Mouse (Mus musculus): Measurements from ENCODE around the gene Phkb. TPM values are rescaled to one million over a fixed set of nuclear protein-coding genes. Genes with fewer than 3 reads are reported as not detected.

Gene Phkb
- polyA plus RNA-seq, 1 experiment: 7.4 TPM

DNA sequence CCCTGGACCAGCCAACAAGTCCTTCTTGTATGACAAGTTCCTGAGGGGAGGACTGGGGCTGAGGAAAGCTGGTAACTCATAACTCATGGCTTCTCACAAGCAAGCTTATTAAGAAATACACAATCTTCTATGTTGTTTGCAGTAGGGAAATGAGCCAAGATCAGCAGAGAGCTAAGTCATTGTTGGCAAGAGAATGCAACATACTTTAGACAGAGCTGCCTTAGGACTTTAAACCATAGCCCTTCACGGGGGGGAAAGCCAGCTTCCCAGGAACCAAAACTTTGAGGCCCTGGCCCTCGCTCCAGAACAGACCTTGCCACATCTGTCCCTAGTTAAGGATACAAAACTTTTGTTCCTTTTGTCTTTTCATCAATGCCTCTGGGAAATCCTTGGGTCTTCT, 30.9 kb downstream of the Phkb start:
- Histone ChIP-seq H3K4me1 (replicated peaks; ENCODE audit: control insufficient read depth, insufficient read depth, low read length) (no peaks in the 10 kb centered on the region), H3K27me3 (ENCODE audit: control insufficient read depth, insufficient read depth, low read length) (no peaks in the 10 kb centered on the region), H3K4me3 (ENCODE audit: control insufficient read depth, insufficient read depth, low read length) (no peak overlapping the region), H3K36me3 (ENCODE audit: control insufficient read depth, insufficient read depth, low read length) (no peaks in the 10 kb centered on the region), H3K27ac (ENCODE audit: control insufficient read depth, insufficient read depth, low read length) (no peak overlapping the region)
- 85% methylated on average over 2 of the region's 2 CpGs for WGBS
- no peak for TF ChIP-seq CTCF (IDR thresholded peaks at IDR 0.05; ENCODE audit: borderline replicate concordance, control insufficient read depth, extremely low read depth, insufficient read depth, low read length, poor library complexity)
- no peak for TF ChIP-seq POLR2A (IDR thresholded peaks at IDR 0.05; ENCODE audit: control insufficient read depth, extremely low read depth, insufficient read depth, low read length, poor library complexity)
- DNase-seq: no peak

DNA sequence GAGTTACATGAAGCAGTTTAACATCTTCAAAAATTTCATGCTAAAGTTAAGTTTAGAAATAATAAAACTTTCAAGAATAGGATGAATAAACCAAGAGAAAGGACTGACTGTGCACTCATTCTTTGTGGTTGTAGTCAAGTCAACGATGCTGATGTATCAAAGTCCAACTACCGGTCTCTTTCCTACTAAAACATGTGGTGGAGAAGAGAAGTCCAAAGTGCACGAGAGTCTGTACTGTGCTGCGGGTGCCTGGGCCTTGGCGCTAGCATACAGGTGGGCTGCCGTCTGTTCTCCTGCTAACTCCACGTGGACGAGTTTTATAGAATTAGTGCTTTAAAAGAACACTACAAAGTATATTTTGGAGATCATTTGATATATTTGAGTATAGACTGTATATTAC, 37.2 kb downstream of the Phkb start:
- Histone ChIP-seq H3K4me3 (ENCODE audit: control insufficient read depth, insufficient read depth, low read length) (no peak overlapping the region), H3K36me3 (ENCODE audit: control insufficient read depth, insufficient read depth, low read length) (no peaks in the 10 kb centered on the region), H3K27ac (ENCODE audit: control insufficient read depth, insufficient read depth, low read length) (no peak overlapping the region), H3K4me1 (replicated peaks; ENCODE audit: control insufficient read depth, insufficient read depth, low read length) (no peaks in the 10 kb centered on the region), H3K27me3 (ENCODE audit: control insufficient read depth, insufficient read depth, low read length) (no peaks in the 10 kb centered on the region)
- DNase-seq: no peak
- TF ChIP-seq POLR2A (IDR thresholded peaks at IDR 0.05; ENCODE audit: control insufficient read depth, extremely low read depth, insufficient read depth, low read length, poor library complexity) (no peak), CTCF (IDR thresholded peaks at IDR 0.05; ENCODE audit: borderline replicate concordance, control insufficient read depth, extremely low read depth, insufficient read depth, low read length, poor library complexity) (no peak)
- 96% methylated on average over 8 of the region's 8 CpGs for WGBS

DNA sequence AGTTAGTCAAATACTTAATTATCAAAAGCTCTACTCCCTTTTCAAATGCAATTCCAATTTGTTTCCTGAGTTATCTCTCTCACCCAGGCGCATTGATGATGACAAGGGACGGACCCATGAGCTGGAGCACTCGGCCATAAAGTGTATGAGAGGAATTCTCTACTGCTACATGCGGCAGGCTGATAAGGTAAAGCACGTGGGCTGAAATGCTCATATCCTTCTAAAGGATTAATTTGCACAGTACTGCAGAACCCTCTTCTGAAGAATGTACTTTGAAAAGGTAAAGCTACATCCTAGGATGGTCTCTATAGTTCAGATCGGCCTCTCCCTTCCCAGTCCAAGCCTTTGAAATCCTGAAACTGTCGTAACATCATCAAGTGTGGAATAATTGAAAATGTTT, 38.9 kb downstream of the Phkb start:
- Histone ChIP-seq H3K4me1 (replicated peaks; ENCODE audit: control insufficient read depth, insufficient read depth, low read length) (no peaks in the 10 kb centered on the region), H3K27ac (ENCODE audit: control insufficient read depth, insufficient read depth, low read length) (no peak overlapping the region), H3K27me3 (ENCODE audit: control insufficient read depth, insufficient read depth, low read length) (no peaks in the 10 kb centered on the region), H3K4me3 (ENCODE audit: control insufficient read depth, insufficient read depth, low read length) (no peak overlapping the region), H3K36me3 (ENCODE audit: control insufficient read depth, insufficient read depth, low read length) (no peaks in the 10 kb centered on the region)
- 96% methylated on average over 7 of the region's 7 CpGs for WGBS
- DNase-seq: no peak
- TF ChIP-seq POLR2A (IDR thresholded peaks at IDR 0.05; ENCODE audit: control insufficient read depth, extremely low read depth, insufficient read depth, low read length, poor library complexity) (no peak), CTCF (IDR thresholded peaks at IDR 0.05; ENCODE audit: borderline replicate concordance, control insufficient read depth, extremely low read depth, insufficient read depth, low read length, poor library complexity) (no peak)

- no peak for DNase-seq
- WGBS: 96% methylated on average over 3 of the region's 3 CpGs
- Histone ChIP-seq H3K4me1 (replicated peaks; ENCODE audit: control insufficient read depth, insufficient read depth, low read length) (no peaks in the 10 kb centered on the region), H3K27me3 (ENCODE audit: control insufficient read depth, insufficient read depth, low read length) (no peaks in the 10 kb centered on the region), H3K36me3 (ENCODE audit: control insufficient read depth, insufficient read depth, low read length) (no peaks in the 10 kb centered on the region), H3K4me3 (ENCODE audit: control insufficient read depth, insufficient read depth, low read length) (no peak overlapping the region), H3K27ac (ENCODE audit: control insufficient read depth, insufficient read depth, low read length) (no peak overlapping the region)
- TF ChIP-seq CTCF (IDR thresholded peaks at IDR 0.05; ENCODE audit: borderline replicate concordance, control insufficient read depth, extremely low read depth, insufficient read depth, low read length, poor library complexity) (no peak), POLR2A (IDR thresholded peaks at IDR 0.05; ENCODE audit: control insufficient read depth, extremely low read depth, insufficient read depth, low read length, poor library complexity) (no peak)
Measured at GRCm38 (mm10) chr8:85884811-85885210, 44.1 kb downstream of the Phkb start.

- no peak for DNase-seq
- H3K27ac ChIP-seq (ENCODE audit: control insufficient read depth, insufficient read depth, low read length): no peak overlapping the region
- TF ChIP-seq CTCF (IDR thresholded peaks at IDR 0.05; ENCODE audit: borderline replicate concordance, control insufficient read depth, extremely low read depth, insufficient read depth, low read length, poor library complexity): no peak
- TF ChIP-seq POLR2A (IDR thresholded peaks at IDR 0.05; ENCODE audit: control insufficient read depth, extremely low read depth, insufficient read depth, low read length, poor library complexity): no peak
- H3K27me3 ChIP-seq (ENCODE audit: control insufficient read depth, insufficient read depth, low read length): no peaks in the 10 kb centered on the region
- no peaks in the 10 kb centered on the region for H3K36me3 ChIP-seq (ENCODE audit: control insufficient read depth, insufficient read depth, low read length)
- no peaks in the 10 kb centered on the region for H3K4me1 ChIP-seq (replicated peaks; ENCODE audit: control insufficient read depth, insufficient read depth, low read length)
- WGBS: 100% methylated on average over 2 of the region's 2 CpGs
- no peak overlapping the region for H3K4me3 ChIP-seq (ENCODE audit: control insufficient read depth, insufficient read depth, low read length)
Measured at GRCm38 (mm10) chr8:85897636-85898035, 56.9 kb downstream of the Phkb start.

GRCm38 (mm10) chr8:85924991-85925390, 84.2 kb downstream of the Phkb start:
- H3K4me1 ChIP-seq (replicated peaks; ENCODE audit: control insufficient read depth, insufficient read depth, low read length): no peaks in the 10 kb centered on the region
- no peak for DNase-seq
- H3K4me3 ChIP-seq (ENCODE audit: control insufficient read depth, insufficient read depth, low read length): no peak overlapping the region
- TF ChIP-seq POLR2A (IDR thresholded peaks at IDR 0.05; ENCODE audit: control insufficient read depth, extremely low read depth, insufficient read depth, low read length, poor library complexity) (no peak), CTCF (IDR thresholded peaks at IDR 0.05; ENCODE audit: borderline replicate concordance, control insufficient read depth, extremely low read depth, insufficient read depth, low read length, poor library complexity) (no peak)
- H3K27me3 ChIP-seq (ENCODE audit: control insufficient read depth, insufficient read depth, low read length): no peaks in the 10 kb centered on the region
- H3K27ac ChIP-seq (ENCODE audit: control insufficient read depth, insufficient read depth, low read length): no peak overlapping the region
- H3K36me3 ChIP-seq (ENCODE audit: control insufficient read depth, insufficient read depth, low read length): no peaks in the 10 kb centered on the region

GRCm38 (mm10) chr8:85925574-85925973, 84.8 kb downstream of the Phkb start:
- Histone ChIP-seq H3K27ac (ENCODE audit: control insufficient read depth, insufficient read depth, low read length) (no peak overlapping the region), H3K4me3 (ENCODE audit: control insufficient read depth, insufficient read depth, low read length) (no peak overlapping the region), H3K27me3 (ENCODE audit: control insufficient read depth, insufficient read depth, low read length) (no peaks in the 10 kb centered on the region), H3K36me3 (ENCODE audit: control insufficient read depth, insufficient read depth, low read length) (no peaks in the 10 kb centered on the region), H3K4me1 (replicated peaks; ENCODE audit: control insufficient read depth, insufficient read depth, low read length) (no peaks in the 10 kb centered on the region)
- WGBS: 100% methylated on average over 1 of the region's 1 CpGs
- TF ChIP-seq POLR2A (IDR thresholded peaks at IDR 0.05; ENCODE audit: control insufficient read depth, extremely low read depth, insufficient read depth, low read length, poor library complexity) (no peak), CTCF (IDR thresholded peaks at IDR 0.05; ENCODE audit: borderline replicate concordance, control insufficient read depth, extremely low read depth, insufficient read depth, low read length, poor library complexity) (no peak)
- DNase-seq: no peak

All from thymus, adult 2 months (tissue).